ENCODE assay signal across 8 mouse cellular contexts in the genomic region with DNA sequence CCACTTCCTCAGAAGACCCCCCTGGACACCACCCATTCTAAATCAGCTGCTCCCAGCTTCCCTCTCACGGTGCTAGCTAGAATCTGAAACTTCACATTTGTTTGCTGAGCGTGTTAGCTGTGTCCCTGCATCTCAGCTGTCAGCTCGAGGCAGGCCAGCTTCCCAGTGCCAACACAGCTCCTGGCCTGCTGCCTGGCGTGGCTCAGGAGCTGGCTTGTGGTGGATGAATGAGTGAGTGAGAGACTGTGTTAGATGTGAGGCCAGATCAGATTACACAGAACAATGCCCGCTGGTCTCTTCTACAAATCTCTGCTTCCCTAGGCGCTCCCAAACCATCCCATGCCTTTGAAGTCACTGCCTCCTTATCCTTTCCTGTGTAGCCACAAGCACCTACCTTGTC. TPM values are rescaled to one million over a fixed set of nuclear protein-coding genes. Genes with fewer than 3 reads are reported as not detected.
DNase-seq lines count a peak whose midpoint lies in the region; ATAC-seq lines count a peak whose summit lies in the region.

No protein-coding gene starts in this region.

- 0 out of 2 replicates have a peak, but pooled peaks have one; percentile 11 for ATAC-seq in kidney, embryonic 14.5 days (ENCODE audit: low FRiP score, low TSS enrichment)
- peak; percentile 36; the same call in 1 of the 2 replicates for ATAC-seq in intestine, embryonic 16.5 days
- ATAC-seq in megakaryocyte progenitor cell, adult 5-6 weeks (replicated peaks; ENCODE audit: poor library complexity) = no peak

- H3K27me3 ChIP-seq in kidney, embryonic 14.5 days (ENCODE audit: control insufficient read depth, insufficient read depth, low read length) = no peaks in the 10 kb centered on the region
- H3K27me3 ChIP-seq in intestine, embryonic 16.5 days (replicated peaks; ENCODE audit: control insufficient read depth, insufficient read depth, low read length) = no peaks in the 10 kb centered on the region

- H3K4me3 ChIP-seq in kidney, embryonic 14.5 days (ENCODE audit: low read length) = no peak overlapping the region
- no peak overlapping the region for H3K4me3 ChIP-seq in intestine, embryonic 16.5 days (ENCODE audit: low read length)

- H3K9me3 ChIP-seq in kidney, embryonic 14.5 days (ENCODE audit: control insufficient read depth, low read length) = no peaks in the 10 kb centered on the region
- H3K9me3 ChIP-seq in intestine, embryonic 16.5 days (ENCODE audit: control insufficient read depth, low read length) = no peaks in the 10 kb centered on the region

- 33% methylated on average over 6 of the region's 6 CpGs for WGBS in kidney, embryonic 14.5 days
- 39% methylated on average over 6 of the region's 6 CpGs for WGBS in intestine, embryonic 16.5 days

- no peaks in the 10 kb centered on the region for H3K4me1 ChIP-seq in kidney, embryonic 14.5 days (ENCODE audit: control insufficient read depth, insufficient read depth, low read length)
- no peaks in the 10 kb centered on the region for H3K4me1 ChIP-seq in intestine, embryonic 16.5 days (ENCODE audit: control insufficient read depth, insufficient read depth, low read length)

- peaks cover 58% of the 10 kb centered on the region for H3K36me3 ChIP-seq in kidney, embryonic 14.5 days (ENCODE audit: control insufficient read depth, insufficient read depth, low read length)
- H3K36me3 ChIP-seq in intestine, embryonic 16.5 days (ENCODE audit: control insufficient read depth, insufficient read depth, low read length) = peaks cover 13% of the 10 kb centered on the region

- no peak overlapping the region for H3K27ac ChIP-seq in kidney, embryonic 14.5 days (ENCODE audit: low read depth, low read length)
- H3K27ac ChIP-seq in intestine, embryonic 16.5 days (ENCODE audit: low read length) = no peak overlapping the region

- H3K4me2 ChIP-seq in kidney, embryonic 14.5 days (replicated peaks; ENCODE audit: low read depth, low read length) = no peak overlapping the region
- H3K4me2 ChIP-seq in intestine, embryonic 16.5 days (ENCODE audit: low read depth, low read length) = no peak overlapping the region

- no peak for DNase-seq in kidney, postnatal 4 days
- peak; percentile 76 for DNase-seq in adrenal gland, postnatal 25 days
- DNase-seq in frontal cortex, postnatal 10 days (ENCODE audit: low spot score in 2 of 2) = peak; percentile 70 to 77
- peak; percentile 52 for DNase-seq in lung, postnatal 36 days
- DNase-seq in embryo, embryonic 11 days = no peak

- no peak overlapping the region for H3K9ac ChIP-seq in kidney, embryonic 14.5 days (ENCODE audit: low read depth, low read length)
- H3K9ac ChIP-seq in intestine, embryonic 16.5 days (ENCODE audit: low read depth, low read length) = no peak overlapping the region

RNA-seq across cellular contexts. Expression of a gene that starts 59.3 kb away (rescaled TPM):
- polyA plus RNA-seq in kidney, embryonic 14.5 days (2014; fragmentation: Nextera tagmentation; extraction: Ambion mirVana) = 19.5 TPM in 2 replicates
- 10.6 and 11.4 TPM in 2 replicates for total RNA-seq in adrenal gland, postnatal 25 days (2021)
- 25.5 and 27.6 TPM in 2 replicates for polyA plus RNA-seq in intestine, embryonic 16.5 days (2015; fragmentation: Nextera tagmentation; extraction: Ambion mirVana)
- total RNA-seq in megakaryocyte progenitor cell, adult 5-6 weeks (2015) = 1.3 and 2.2 TPM in 2 replicates
- total RNA-seq in megakaryocyte progenitor cell, adult 5-6 weeks (2017) = 3.7 and 5.2 TPM in 2 replicates

Comparison
In these comparisons a context has a peak if more than half of its experiments do, and no peak if none do; other contexts are left out.
1. DNase-seq: peak in adrenal gland, postnatal 25 days (single experiment), frontal cortex, postnatal 10 days (2 of 2) and lung, postnatal 36 days (single experiment); none in kidney, postnatal 4 days (0 of 2) and embryo, embryonic 11 days (single experiment).